Comparison of ENCODE assay signal across 21 mouse cellular contexts in genomic region chr3:52997381-52997780, GRCm38 (mm10). TPM values are rescaled to one million over a fixed set of nuclear protein-coding genes. Genes with fewer than 3 reads are reported as not detected.
DNase-seq lines count a peak whose midpoint lies in the region; ATAC-seq lines count a peak whose summit lies in the region.
"Had no signal": no experiment of that assay in that cellular context is flagged by ENCODE, and none has a peak within 500 bp of the region (broad histone marks: within the 10 kb centered on the region; RNA-seq: fewer than 3 reads in every experiment).

No protein-coding gene starts in this region.

- 68% methylated on average over 1 of the region's 1 CpGs for WGBS in heart, embryonic 10.5 days

- H3K4me1 ChIP-seq in heart, embryonic 10.5 days = peaks cover 5% of the 10 kb centered on the region; the same call in 1 of the 2 replicates
- H3K4me1 ChIP-seq: embryonic facial prominence, embryonic 10.5 days; embryonic facial prominence, embryonic 12.5 days; forebrain, embryonic 13.5 days; forebrain, embryonic 15.5 days had no signal

- intact Hi-C loops in heart, postnatal 25 days (cut with DNase I) = no loop called here

- peak; percentile 28 for DNase-seq in heart, embryonic 10.5 days (ENCODE audit: low spot score)
- DNase-seq in heart, postnatal 25 days (ENCODE audit: low spot score) = no peak
- DNase-seq in R1 (ENCODE audit: low read depth, low spot score) (peak; percentile 69), ZHBTc4 (ENCODE audit: low read depth, low spot score) (peak; percentile 55)
- peak; percentile 36 for DNase-seq in mesoderm, embryonic 11.5 days (ENCODE audit: low read depth, low spot score)
- DNase-seq in gastrocnemius, postnatal 10 days = no peak
- DNase-seq: adrenal gland, adult 8-10 months; adrenal gland, postnatal 14 days; adrenal gland, postnatal 36 days; cerebellum, adult 11-12 months; cerebellum, adult 2 months; cerebellum, adult 9-10 months; cerebellum, postnatal 10 days; cerebellum, postnatal 25 days; forebrain, postnatal 0 days had no signal

- no peak overlapping the region for H3K4me3 ChIP-seq in heart, embryonic 10.5 days
- H3K4me3 ChIP-seq: embryonic facial prominence, embryonic 10.5 days; embryonic facial prominence, embryonic 12.5 days; forebrain, embryonic 13.5 days; forebrain, embryonic 15.5 days had no signal

- no peak for ATAC-seq in megakaryocyte-erythroid progenitor cell, adult 5-6 weeks (replicated peaks; ENCODE audit: low FRiP score, low TSS enrichment, poor library complexity, severe bottlenecking)
- ATAC-seq: forebrain, embryonic 13.5 days; forebrain, embryonic 15.5 days; forebrain, postnatal 0 days had no signal

- H3K27me3 ChIP-seq in heart, embryonic 10.5 days (ENCODE audit: insufficient read depth, poor library complexity, severe bottlenecking) = no peaks in the 10 kb centered on the region
- H3K27me3 ChIP-seq: embryonic facial prominence, embryonic 12.5 days; forebrain, embryonic 13.5 days; forebrain, embryonic 15.5 days had no signal

- no peak overlapping the region for H3K27ac ChIP-seq in heart, embryonic 10.5 days
- H3K27ac ChIP-seq: embryonic facial prominence, embryonic 10.5 days; embryonic facial prominence, embryonic 12.5 days; forebrain, embryonic 13.5 days; forebrain, embryonic 15.5 days had no signal

- peaks cover 85% of the 10 kb centered on the region for H3K36me3 ChIP-seq in heart, embryonic 10.5 days

- H3K9me3 ChIP-seq in heart, embryonic 10.5 days = no peaks in the 10 kb centered on the region
- H3K9me3 ChIP-seq: embryonic facial prominence, embryonic 10.5 days; embryonic facial prominence, embryonic 12.5 days; forebrain, embryonic 13.5 days; forebrain, embryonic 15.5 days had no signal

RNA-seq across cellular contexts. Expression of gene Cog6, which starts 19.7 kb away (rescaled TPM):
- polyA plus RNA-seq in heart, embryonic 10.5 days (2016; fragmentation: Nextera tagmentation; extraction: Ambion mirVana) = 45.0 and 57.7 TPM in 2 replicates
- total RNA-seq in heart, postnatal 25 days (2021) = 10 to 100 TPM; 54.5 to 56.3 TPM
- 10 to 100 TPM; 26.1 to 32.2 TPM for total RNA-seq in gastrocnemius, postnatal 10 days (2021)
- 18.5 and 24.7 TPM in 2 replicates for total RNA-seq in megakaryocyte-erythroid progenitor cell, adult 5-6 weeks (2014; fragmentation: Nextera tagmentation)
- total RNA-seq in megakaryocyte-erythroid progenitor cell, adult 5-6 weeks (2017) = 35.5 and 46.9 TPM in 2 replicates

RNA-seq across cellular contexts. Expression of gene Lhfp, which starts 43.9 kb away (rescaled TPM):
- polyA plus RNA-seq in heart, embryonic 10.5 days (2016; fragmentation: Nextera tagmentation; extraction: Ambion mirVana) = 50.8 and 65.4 TPM in 2 replicates
- total RNA-seq in heart, postnatal 25 days (2021) = 10 to 100 TPM; 53.2 to 55.7 TPM
- total RNA-seq in gastrocnemius, postnatal 10 days (2021) = 10 to 100 TPM; 41.9 to 43.2 TPM
- not detected in 2 replicates for total RNA-seq in megakaryocyte-erythroid progenitor cell, adult 5-6 weeks (2014; fragmentation: Nextera tagmentation)
- 0.76 TPM in 1 of 2 replicates, not detected in the other for total RNA-seq in megakaryocyte-erythroid progenitor cell, adult 5-6 weeks (2017)
- total RNA-seq: MEL had no signal

Comparison
In these comparisons a context has a peak if more than half of its experiments do, and no peak if none do; other contexts are left out.
1. DNase-seq: peak in heart, embryonic 10.5 days (single experiment), R1 (single experiment), ZHBTc4 (single experiment) and mesoderm, embryonic 11.5 days (single experiment); none in heart, postnatal 25 days (single experiment) and gastrocnemius, postnatal 10 days (single experiment).
2. RNA of gene Lhfp, which starts 43.9 kb away (total RNA-seq): 53.2 to 55.7 TPM in heart, postnatal 25 days and 41.9 to 43.2 TPM in gastrocnemius, postnatal 10 days; 0.76 TPM in megakaryocyte-erythroid progenitor cell, adult 5-6 weeks; every median in the first group is over 10 times any median in the second.